Mouse (Mus musculus) heart, adult 2 months (tissue): ENCODE measurements around the gene 2310033P09Rik.

Experiments
- CTCF ChIP-seq: fragments of 200-600 bp; IDR thresholded peaks from 2 replicates; pipeline ENCODE4 v1.8.1; 2022; ENCODE audit warnings: antibody characterized with exemption, mild to moderate bottlenecking, moderate library complexity
- POLR2A ChIP-seq: fragments of 200-500 bp; IDR thresholded peaks from 2 replicates; pipeline ENCODE4 v1.6.1; 2011; ENCODE audit warnings: mild to moderate bottlenecking, low read depth, low read length, control low read depth; ENCODE audit not compliant: insufficient read depth

DNA sequence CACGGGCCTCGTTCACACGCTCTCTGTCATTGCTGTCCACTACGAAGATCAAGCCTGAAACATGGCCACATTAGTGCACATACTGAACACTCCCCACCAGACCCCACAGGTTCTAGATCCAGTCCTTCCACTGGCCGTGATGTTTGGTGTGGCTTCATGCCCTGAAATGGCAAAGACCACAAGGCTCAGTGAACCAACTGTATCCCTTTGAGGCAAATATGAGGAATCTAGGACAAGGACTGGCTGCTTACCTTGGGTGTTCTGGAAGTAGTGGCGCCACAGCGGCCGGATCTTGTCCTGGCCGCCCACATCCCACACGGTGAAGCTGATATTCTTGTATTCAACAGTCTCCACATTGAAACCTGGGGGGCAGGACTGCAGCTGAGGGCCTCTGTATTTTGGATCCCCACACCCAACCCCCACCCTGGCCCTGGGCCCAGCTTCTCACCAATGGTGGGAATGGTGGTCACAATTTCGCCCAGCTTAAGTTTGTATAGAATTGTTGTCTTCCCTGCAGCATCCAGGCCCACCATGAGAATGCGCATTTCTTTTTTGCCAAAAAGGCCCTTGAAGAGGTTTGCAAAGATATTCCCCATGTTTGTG, 4.9 kb downstream of the 2310033P09Rik start:
- no peak for TF ChIP-seq CTCF
- TF ChIP-seq POLR2A = no peak
